Mouse (Mus musculus): Measurements from ENCODE around the gene Cyp2a12.
"Not testable (repeated sequence)": the region's sequence is repeated elsewhere in the genome, so short reads cannot be mapped to it uniquely, and the experiment has no call there.

The Cyp2a12 gene

DNA sequence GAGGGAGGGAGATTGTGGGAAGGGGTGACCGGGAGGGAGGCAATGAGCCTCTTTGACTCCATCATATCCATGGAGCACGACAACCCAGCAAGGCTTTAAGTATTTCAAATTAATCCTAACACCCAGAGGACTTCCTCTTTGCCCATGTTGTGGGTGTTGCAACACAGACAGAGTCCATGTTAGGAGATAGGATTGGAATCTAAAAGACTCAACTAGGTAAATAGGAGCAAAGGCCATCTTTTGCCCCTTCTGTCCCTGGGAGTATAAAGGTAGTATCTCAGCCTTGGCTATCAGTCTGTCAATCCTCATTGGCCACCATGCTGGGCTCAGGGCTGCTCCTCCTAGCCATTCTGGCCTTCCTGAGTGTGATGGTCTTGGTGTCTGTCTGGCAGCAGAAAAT, at the start of gene Cyp2a12:
TSS of gene Cyp2a12 (plus strand) at position 293 of the 400 bp plus-strand sequence.
- no peak for DNase-seq

GRCm38 (mm10) chr7:26981464-26981863, 47.4 kb upstream of the Cyp2a12 start:
- peak in 1 of 2 experiments; percentile 4 for DNase-seq

- DNase-seq = not testable (repeated sequence)
These were observed 46.9 kb upstream of the Cyp2a12 start for GRCm38 (mm10) chr7:26981937-26982336.

GRCm38 (mm10) chr7:26982551-26982950, 46.3 kb upstream of the Cyp2a12 start:
- no peak for DNase-seq

DNA sequence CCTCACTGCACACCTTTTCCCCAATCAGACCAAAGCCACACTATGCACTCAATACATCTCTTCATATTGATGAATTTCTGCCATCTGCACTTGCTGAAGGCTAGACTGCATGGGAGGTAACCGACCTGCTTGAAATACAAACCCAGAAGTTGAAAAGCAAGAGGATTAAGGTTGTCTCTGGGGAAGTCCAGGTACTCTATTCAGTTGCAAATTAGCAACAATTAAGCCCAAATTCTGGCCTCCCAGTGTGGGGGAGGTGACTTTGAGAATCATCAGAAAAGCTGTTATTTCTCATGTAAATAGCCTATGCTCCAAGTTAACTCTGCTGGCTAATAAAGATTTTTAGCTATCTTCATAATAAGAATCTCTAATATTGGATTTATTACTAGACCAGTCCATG, 45.7 kb upstream of the Cyp2a12 start:
- not testable (repeated sequence) for DNase-seq

DNA sequence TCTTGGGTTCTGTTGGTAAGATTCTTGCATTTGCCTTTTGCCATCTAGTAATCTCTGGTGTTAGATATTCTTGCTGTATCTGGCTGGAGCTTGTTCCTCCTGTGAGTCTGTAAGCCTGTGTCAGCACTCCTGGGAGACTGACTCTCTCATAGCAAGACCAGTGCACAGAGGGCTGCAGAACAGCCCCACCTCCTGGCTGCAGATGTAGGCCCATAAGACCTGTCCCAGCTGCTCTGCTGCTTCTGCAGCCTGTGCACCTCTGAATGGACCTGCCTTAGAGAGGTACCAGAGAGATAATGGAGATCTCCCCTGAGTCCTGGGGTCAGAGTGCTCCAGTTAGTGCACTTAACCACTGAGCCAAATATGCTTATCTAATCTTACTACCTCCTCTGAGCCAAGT, 2.3 kb upstream of the Cyp2a12 start:
- not testable (repeated sequence) for DNase-seq

GRCm38 (mm10) chr7:27048886-27049285, 20.0 kb downstream of the Cyp2a12 start:
- DNase-seq = not testable (repeated sequence)

- not testable (repeated sequence) for DNase-seq
These were observed 30.5 kb downstream of the Cyp2a12 start for GRCm38 (mm10) chr7:27059333-27059732.

GRCm38 (mm10) chr7:27059896-27060295, 31.0 kb downstream of the Cyp2a12 start:
- DNase-seq = not testable (repeated sequence)

DNA sequence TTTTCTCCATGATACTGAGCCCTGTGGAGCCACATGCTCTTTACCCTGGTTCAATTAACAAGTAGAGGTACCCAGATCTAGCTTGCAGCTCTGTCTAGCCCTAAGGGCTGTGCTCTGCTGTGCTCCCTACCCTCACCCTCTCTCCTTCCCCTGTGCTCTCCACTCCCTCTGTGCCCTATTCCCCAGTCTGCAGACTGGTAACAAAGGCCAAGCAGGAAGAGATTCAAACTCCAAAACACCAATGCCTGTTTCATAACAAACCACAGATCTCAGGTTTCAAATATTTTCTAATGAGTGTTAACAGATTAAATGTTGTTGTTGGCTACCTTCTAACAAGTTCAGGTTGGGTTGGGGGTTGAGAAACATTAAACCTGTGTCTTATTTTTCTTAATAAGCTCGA, 49.8 kb downstream of the Cyp2a12 start:
- DNase-seq = no peak

- no peak for DNase-seq
These were observed 52.7 kb downstream of the Cyp2a12 start for GRCm38 (mm10) chr7:27081625-27082024.

All from kidney, postnatal 36 days (tissue).